Mouse (Mus musculus) limb, embryonic 14.5 days (tissue): ENCODE data around the gene Pik3c2g. TPM values are rescaled to one million over a fixed set of nuclear protein-coding genes. Genes with fewer than 3 reads are reported as not detected.
A peak's percentile ranks its signal among the peaks of the same experiment; 100 is the strongest.

Source experiments
- ATAC-seq: fragments of 200-750 bp; cut with Nextera tagmentation; 2 replicates; pipeline ENCODE4 v1.8.0; 2017; ENCODE audit warnings: low read depth, moderate number of reproducible peaks, moderate TSS enrichment; ENCODE audit not compliant: low FRiP score
- DNase-seq: peaks from one replicate; pipeline ENCODE4 v3.0.0-alpha.2; 2015; ENCODE audit warnings: low spot score
- H3K27ac ChIP-seq: fragments of 300-500 bp; sonication (generic); replicated peaks from 2 replicates; pipeline ENCODE4 v1.5.1; 2014; ENCODE audit warnings: low read depth, mild to moderate bottlenecking, low read length, moderate library complexity, mixed read lengths
- H3K27me3 ChIP-seq: fragments of 300-500 bp; sonication (generic); 2 replicates; pipeline ENCODE4 v1.6.1; 2014; ENCODE audit warnings: low read length, mixed read lengths; ENCODE audit not compliant: control insufficient read depth, insufficient read depth
- H3K36me3 ChIP-seq: fragments of 300-500 bp; sonication (generic); 2 replicates; pipeline ENCODE4 v1.6.1; 2014; ENCODE audit warnings: mild to moderate bottlenecking, low read length, moderate library complexity, mixed read lengths; ENCODE audit not compliant: control insufficient read depth, insufficient read depth
- H3K4me1 ChIP-seq: fragments of 300-500 bp; sonication (generic); 2 replicates; pipeline ENCODE4 v1.6.1; 2014; ENCODE audit warnings: antibody characterized with exemption, low read length, mixed read lengths; ENCODE audit not compliant: control insufficient read depth, insufficient read depth
- H3K4me2 ChIP-seq: fragments of 300-500 bp; sonication (generic); replicated peaks from 2 replicates; pipeline ENCODE4 v1.6.1; 2014; ENCODE audit warnings: low read depth, mild to moderate bottlenecking, low read length, moderate library complexity; ENCODE audit not compliant: severe bottlenecking
- H3K4me3 ChIP-seq: fragments of 300-500 bp; sonication (generic); replicated peaks from 2 replicates; pipeline ENCODE4 v1.5.1; 2014; ENCODE audit warnings: low read length
- H3K9ac ChIP-seq: fragments of 300-500 bp; sonication (generic); 2 replicates; pipeline ENCODE4 v1.6.1; 2014; ENCODE audit warnings: mild to moderate bottlenecking, low read depth, low read length, moderate library complexity; ENCODE audit not compliant: severe bottlenecking
- H3K9me3 ChIP-seq: fragments of 300-500 bp; sonication (generic); 2 replicates; pipeline ENCODE4 v1.6.1; 2016; ENCODE audit warnings: low read length; ENCODE audit not compliant: control insufficient read depth
- POLR2A ChIP-seq: fragments of 200-500 bp; IDR thresholded peaks from 2 replicates; pipeline ENCODE4 v1.8.0; 2012; ENCODE audit warnings: inconsistent platforms, mild to moderate bottlenecking, moderate library complexity, borderline replicate concordance; ENCODE audit not compliant: insufficient read depth, insufficient read length; ENCODE audit errors: extremely low read depth
- WGBS: fragments of 180-500 bp; shearing (Covaris S2); extraction: QIAGEN DNeasy Blood & Tissue Kit; methylation state at CpG from one replicate; pipeline ENCODE4 v1.1.7; 2014; 5-methylcytosine and 5-hydroxymethylcytosine counted together
- polyA plus RNA-seq, 2 experiments: library from polyadenylated mRNA; depleted of rRNA in 1 of 2; stranded (reverse) in 1 of 2; unstranded in 1 of 2; fragments of >200 nt; fragmentation: Nextera tagmentation in 1 of 2; extraction: Ambion mirVana in 1 of 2; gene quantifications; 2 replicates each; pipeline versions ENCODE4 v1.2.1 to v1.2.3; 2012 to 2014

Gene Pik3c2g
- 0.54 and 0.65 TPM in 2 replicates for polyA plus RNA-seq (2012; rRNA removed)
- 1.8 and 2.1 TPM in 2 replicates for polyA plus RNA-seq (2014; fragmentation: Nextera tagmentation; extraction: Ambion mirVana)

- H3K4me2 ChIP-seq, result 0 out of 2 replicates have a peak within 1 kb of the TSS, but pooled peaks have one; percentile 7
- H3K4me3 ChIP-seq, result no peak within 1 kb of the TSS
- no peaks in the 10 kb centered on the region for H3K9me3 ChIP-seq
- no peak for TF ChIP-seq POLR2A
- H3K27ac ChIP-seq, result no peak within 1 kb of the TSS
- WGBS, result 51% methylated on average over 15 of the region's 15 CpGs
- DNase-seq (no peak), ATAC-seq (no peak)
- no peaks in the 10 kb centered on the region for H3K27me3 ChIP-seq
- H3K9ac ChIP-seq, result no peak within 1 kb of the TSS
- H3K4me1 ChIP-seq, result no peaks in the 10 kb centered on the region; the same call in 1 of the 2 replicates
- no peaks in the 10 kb centered on the region for H3K36me3 ChIP-seq
Measured at GRCm38 (mm10) chr6:139586892-139587291, at the start of gene Pik3c2g. Gene Pik3c2g, plus strand, starts transcription at chr6:139587221.

DNA sequence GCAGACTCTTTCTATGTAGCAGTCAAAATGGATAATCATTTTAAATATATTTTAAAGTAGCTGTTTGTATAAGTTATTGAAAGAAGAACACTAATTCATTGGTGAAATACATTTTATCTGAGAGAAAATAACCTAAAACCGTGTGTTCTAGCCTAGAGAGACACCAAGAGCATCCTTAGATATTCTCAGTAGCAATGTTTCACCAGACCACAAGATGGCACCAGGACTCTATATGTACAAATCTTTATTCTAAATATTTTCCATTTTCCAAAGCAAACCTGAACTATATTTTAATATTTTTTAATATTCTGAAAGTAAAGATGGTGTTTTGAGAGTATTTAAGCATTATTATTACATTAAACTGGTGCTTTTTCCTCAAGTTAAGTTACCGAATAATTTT is 48.6 kb upstream of the Pik3c2g start:
- H3K4me3 ChIP-seq, result no peak overlapping the region
- H3K27ac ChIP-seq, result no peak overlapping the region
- H3K9ac ChIP-seq, result no peak overlapping the region
- WGBS, result 51% methylated on average over 2 of the region's 2 CpGs
- H3K27me3 ChIP-seq, result no peaks in the 10 kb centered on the region
- no peak overlapping the region for H3K4me2 ChIP-seq
- H3K36me3 ChIP-seq, result no peaks in the 10 kb centered on the region
- no peak for ATAC-seq
- no peak for TF ChIP-seq POLR2A
- no peaks in the 10 kb centered on the region for H3K9me3 ChIP-seq
- no peaks in the 10 kb centered on the region for H3K4me1 ChIP-seq
- DNase-seq, result no peak

GRCm38 (mm10) chr6:139555537-139556179 is 31.4 kb upstream of the Pik3c2g start:
- Histone ChIP-seq H3K4me2 (no peak overlapping the region), H3K27me3 (no peaks in the 10 kb centered on the region), H3K27ac (no peak overlapping the region), H3K9ac (no peak overlapping the region), H3K4me3 (no peak overlapping the region), H3K9me3 (no peaks in the 10 kb centered on the region), H3K4me1 (no peaks in the 10 kb centered on the region), H3K36me3 (no peaks in the 10 kb centered on the region)
- 83% methylated on average over 7 of the region's 7 CpGs for WGBS
- DNase-seq, result no peak
- ATAC-seq, result no peak
- no peak for TF ChIP-seq POLR2A

GRCm38 (mm10) chr6:139569211-139569610 is 17.8 kb upstream of the Pik3c2g start:
- H3K27ac ChIP-seq, result no peak overlapping the region
- H3K9me3 ChIP-seq, result no peaks in the 10 kb centered on the region
- no peak for TF ChIP-seq POLR2A
- no peak for DNase-seq
- H3K9ac ChIP-seq, result no peak overlapping the region
- H3K4me3 ChIP-seq, result no peak overlapping the region
- H3K4me2 ChIP-seq, result no peak overlapping the region
- no peak for ATAC-seq
- no peaks in the 10 kb centered on the region for H3K27me3 ChIP-seq
- WGBS, result 24% methylated on average over 7 of the region's 7 CpGs
- no peaks in the 10 kb centered on the region for H3K4me1 ChIP-seq
- no peaks in the 10 kb centered on the region for H3K36me3 ChIP-seq

DNA sequence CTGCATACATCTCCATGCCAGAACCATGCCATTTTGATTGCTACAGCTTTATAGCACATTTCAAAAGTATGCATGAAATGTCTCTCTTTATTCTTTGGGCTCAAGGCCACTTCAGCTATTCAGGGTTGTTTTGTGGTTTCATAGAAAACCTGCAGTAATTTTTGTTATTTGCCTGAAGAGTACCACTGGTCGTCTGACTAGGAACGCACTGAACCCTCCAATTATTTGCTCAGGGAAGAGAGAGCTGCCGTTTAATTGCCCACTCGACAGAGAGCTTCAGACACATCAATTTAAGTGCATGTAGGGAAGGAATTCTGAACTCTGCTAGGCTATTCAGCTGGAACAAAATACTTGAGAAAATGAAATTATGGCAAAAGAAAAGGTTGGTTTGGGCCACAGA is 11.2 kb upstream of the Pik3c2g start:
- Histone ChIP-seq H3K36me3 (no peaks in the 10 kb centered on the region), H3K27ac (no peak overlapping the region), H3K27me3 (no peaks in the 10 kb centered on the region), H3K4me2 (no peak overlapping the region), H3K4me1 (no peaks in the 10 kb centered on the region), H3K4me3 (no peak overlapping the region), H3K9ac (no peak overlapping the region), H3K9me3 (no peaks in the 10 kb centered on the region)
- ATAC-seq (no peak), DNase-seq (no peak)
- WGBS, result 41% methylated on average over 4 of the region's 4 CpGs
- no peak for TF ChIP-seq POLR2A
